Mouse (Mus musculus) right cerebral cortex, postnatal 4 days (tissue): ENCODE measurements around the gene Tet3.

Source experiments
- DNase-seq: peaks from one replicate; pipeline ENCODE4 v3.0.0-alpha.2; 2022

The Tet3 gene

GRCm38 (mm10) chr6:83322794-83323193, 136.1 kb downstream of the Tet3 start:
- no peak for DNase-seq

DNA sequence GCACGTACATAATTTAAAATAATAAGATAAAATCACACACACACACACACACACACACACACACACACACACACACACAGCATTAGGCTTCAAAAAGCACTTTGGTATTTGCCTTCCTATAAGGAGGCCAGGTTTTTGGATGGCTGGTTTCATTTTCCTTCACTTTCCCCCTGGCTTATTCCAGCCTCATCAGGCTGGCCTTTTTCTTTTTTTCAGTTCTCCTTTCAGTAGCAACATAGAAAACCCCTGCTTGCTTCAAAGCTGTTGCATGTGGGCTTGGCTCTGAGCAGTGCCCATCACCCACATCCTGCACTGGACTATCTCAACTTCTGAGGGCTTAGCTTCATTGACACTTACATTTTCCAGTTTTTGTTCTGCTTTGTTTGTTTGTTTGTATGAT, 137.0 kb downstream of the Tet3 start:
- no peak for DNase-seq

- peak; percentile 91 for DNase-seq
Observed at GRCm38 (mm10) chr6:83317108-83317741, 141.7 kb downstream of the Tet3 start.

DNA sequence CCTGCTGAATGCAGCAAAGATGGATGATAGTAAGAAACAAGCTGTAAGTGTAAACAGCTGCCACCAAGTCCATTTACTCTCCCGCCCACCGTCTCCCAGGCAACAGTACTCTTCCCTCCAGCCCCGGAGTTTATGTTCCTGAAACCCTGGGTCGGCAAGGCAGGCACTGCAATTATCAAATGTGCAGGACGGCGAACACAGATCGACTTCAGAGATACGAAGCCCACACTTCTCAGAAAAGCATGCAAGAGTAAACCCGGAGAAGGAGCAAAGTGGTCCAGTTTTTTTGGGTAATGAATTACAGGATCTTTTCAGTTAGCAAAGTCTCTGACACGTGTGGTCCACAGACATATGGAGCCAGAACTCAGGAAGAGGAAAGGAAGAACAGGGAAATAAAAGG, 142.9 kb downstream of the Tet3 start:
- no peak for DNase-seq

GRCm38 (mm10) chr6:83315293-83315692, 143.6 kb downstream of the Tet3 start:
- no peak for DNase-seq

DNA sequence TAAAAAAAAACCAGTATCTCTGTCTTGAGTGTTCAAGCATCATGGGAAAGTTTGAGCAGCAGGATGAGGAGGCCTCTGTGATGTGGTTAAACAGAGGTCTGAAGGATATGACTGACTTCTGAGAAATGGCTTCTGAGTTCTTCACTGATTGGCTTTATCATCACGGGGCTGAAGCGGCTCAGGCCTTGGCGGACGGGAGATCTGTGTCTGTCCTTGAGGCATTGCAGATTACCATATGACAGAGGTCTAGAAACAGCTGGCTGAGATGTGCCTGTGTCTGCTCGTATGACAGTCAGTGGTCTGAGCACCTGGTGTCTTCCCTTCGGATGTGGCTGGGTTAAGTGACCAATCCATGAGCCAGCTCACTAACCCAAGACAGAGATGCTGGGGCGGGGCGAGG, 146.4 kb downstream of the Tet3 start:
- DNase-seq, result no peak
